Mouse (Mus musculus) cerebellum, postnatal 25 days (tissue): ENCODE measurements at regions not wholly inside any gene's neighbourhood (a gene's known extent, or its start where the extent isn't known, plus 50 kb on each side); places are given as distances from the start of the nearest gene placed in this dataset.
"Not testable (repeated sequence)": the region's sequence is repeated elsewhere in the genome, so short reads cannot be mapped to it uniquely, and the experiment has no call there.

Source experiments
- DNase-seq, 2 experiments: peaks; one replicate each; pipeline ENCODE4 v3.0.0; 2021; ENCODE audit warnings: mixed read lengths in 2 of 2

GRCm38 (mm10) chr15:14253602-14254301 is 1080.3 kb upstream of the Cdh6 start:
- DNase-seq, result no peak

- no peak for DNase-seq
Measured at GRCm38 (mm10) chr15:14251773-14252172, 1078.3 kb upstream of the Cdh6 start.

- DNase-seq, result no peak
Measured at GRCm38 (mm10) chr15:14215236-14215635, 1041.8 kb upstream of the Cdh6 start.

GRCm38 (mm10) chr15:14214726-14215125 is 1041.3 kb upstream of the Cdh6 start:
- DNase-seq, result peak in 1 of 2 experiments; percentile 2

- DNase-seq, result no peak
Measured at GRCm38 (mm10) chr15:14177523-14177922, 1004.0 kb upstream of the Cdh6 start.

- no peak for DNase-seq
Measured at GRCm38 (mm10) chr15:14137402-14137801, 963.9 kb upstream of the Cdh6 start.

GRCm38 (mm10) chr15:14123829-14124228 is 950.4 kb upstream of the Cdh6 start:
- DNase-seq, result no peak

- DNase-seq, result not testable (repeated sequence)
Measured at GRCm38 (mm10) chr15:14118321-14118720, 944.8 kb upstream of the Cdh6 start.

- no peak for DNase-seq
Measured at GRCm38 (mm10) chr15:14101757-14102156, 928.3 kb upstream of the Cdh6 start.

GRCm38 (mm10) chr15:14051872-14052271 is 878.4 kb upstream of the Cdh6 start:
- DNase-seq, result peak in 1 of 2 experiments; percentile 10
